Mouse (Mus musculus) MEL (cell line): ENCODE measurements around the gene Iqub. TPM values are rescaled to one million over a fixed set of nuclear protein-coding genes. Genes with fewer than 3 reads are reported as not detected.

Experiments used
- DNase-seq: peaks from one replicate; pipeline ENCODE4 v3.0.0; 2011; ENCODE audit warnings: low read depth, low spot score
- H3K27ac ChIP-seq: 2 replicates; pipeline ENCODE4 v1.5.1; 2012; ENCODE audit warnings: low read depth, mild to moderate bottlenecking, control low read depth, low read length, moderate library complexity; ENCODE audit not compliant: control insufficient read depth
- H3K27me3 ChIP-seq, 2 experiments: fragments of 150-350 bp in 1 of 2; sonication (generic) in 1 of 2; 2 replicates each; pipeline ENCODE4 v1.6.1; 2012; ENCODE audit warnings: low read length in 2 of 2, mild to moderate bottlenecking in 2 of 2, improper control_type of control experiment in 1 of 2, moderate library complexity in 1 of 2; ENCODE audit not compliant: insufficient read depth in 2 of 2, control insufficient read depth in 1 of 2
- H3K36me3 ChIP-seq, 2 experiments: 2 replicates each; pipeline ENCODE4 v1.6.1; 2012 to 2014; ENCODE audit warnings: low read length in 2 of 2, improper control_type of control experiment in 1 of 2, inconsistent platforms in 1 of 2, mild to moderate bottlenecking in 1 of 2; ENCODE audit not compliant: insufficient read depth in 2 of 2, control insufficient read depth in 1 of 2
- H3K4me1 ChIP-seq, 2 experiments: fragments of 150-350 bp in 1 of 2; sonication (generic) in 1 of 2; 2 replicates each; pipeline ENCODE4 v1.6.1; 2012; ENCODE audit warnings: low read length in 2 of 2, improper control_type of control experiment in 1 of 2, mild to moderate bottlenecking in 1 of 2; ENCODE audit not compliant: insufficient read depth in 2 of 2, control insufficient read depth in 1 of 2
- H3K4me3 ChIP-seq, 2 experiments: fragments of 150-350 bp in 1 of 2; sonication (generic) in 1 of 2; 2 replicates each; pipeline ENCODE4 v1.5.1; 2012; ENCODE audit warnings: low read depth in 2 of 2, low read length in 2 of 2, mild to moderate bottlenecking in 2 of 2, moderate library complexity in 2 of 2, control low read depth in 1 of 2, improper control_type of control experiment in 1 of 2; ENCODE audit not compliant: control insufficient read depth in 1 of 2, insufficient read depth in 1 of 2
- H3K79me2 ChIP-seq: 2 replicates; pipeline ENCODE4 v1.6.1; 2012; ENCODE audit warnings: mild to moderate bottlenecking, low read length, moderate library complexity; ENCODE audit not compliant: control insufficient read depth, poor library complexity, insufficient read depth
- H3K9ac ChIP-seq: 2 replicates; pipeline ENCODE4 v1.6.1; 2012; ENCODE audit warnings: low read depth, mild to moderate bottlenecking, control low read depth, low read length, moderate library complexity; ENCODE audit not compliant: control insufficient read depth, poor library complexity, severe bottlenecking
- H3K9me3 ChIP-seq: fragments of 150-350 bp; sonication (generic); replicated peaks from 2 replicates; pipeline ENCODE4 v1.6.1; 2012; ENCODE audit warnings: mild to moderate bottlenecking, low read length, improper control_type of control experiment, moderate library complexity; ENCODE audit not compliant: insufficient read depth
- CHD1 ChIP-seq: IDR thresholded peaks from 2 replicates; pipeline ENCODE4 v1.6.1; 2012; ENCODE audit warnings: low read depth, mild to moderate bottlenecking, inconsistent platforms, low read length, improper control_type of control experiment
- CTCF ChIP-seq, 3 experiments: IDR thresholded peaks in 2 of 3; conservative IDR thresholded peaks in 1 of 3; 2 replicates each; pipeline ENCODE4 v1.5.1; 2011 to 2012; ENCODE audit warnings: low read length in 3 of 3, low read depth in 2 of 3, mild to moderate bottlenecking in 2 of 3, improper control_type of control experiment in 1 of 3, inconsistent platforms in 1 of 3, mixed read lengths in 1 of 3, moderate library complexity in 1 of 3; ENCODE audit not compliant: control insufficient read depth in 1 of 3, insufficient read depth in 1 of 3, poor library complexity in 1 of 3, severe bottlenecking in 1 of 3
- E2F4 ChIP-seq: IDR thresholded peaks from 2 replicates; pipeline ENCODE4 v1.6.1; 2011; ENCODE audit warnings: low read depth, low read length, improper control_type of control experiment, borderline replicate concordance
- ELF1 ChIP-seq: IDR thresholded peaks from 2 replicates; pipeline ENCODE4 v1.6.1; 2014; ENCODE audit warnings: low read depth, mild to moderate bottlenecking, inconsistent platforms, low read length, improper control_type of control experiment, moderate library complexity
- GABPA ChIP-seq: IDR thresholded peaks from 2 replicates; pipeline ENCODE4 v1.6.1; 2012; ENCODE audit warnings: low read depth, mild to moderate bottlenecking, inconsistent platforms, low read length, improper control_type of control experiment, moderate library complexity
- KAT2A ChIP-seq: conservative IDR thresholded peaks from 2 replicates; pipeline ENCODE4 v1.6.1; 2012; ENCODE audit warnings: low read depth, low read length, improper control_type of control experiment, inconsistent platforms
- MEF2A ChIP-seq: IDR thresholded peaks from 2 replicates; pipeline ENCODE4 v1.6.1; 2014; ENCODE audit warnings: low read depth, mild to moderate bottlenecking, inconsistent platforms, low read length, improper control_type of control experiment; ENCODE audit not compliant: poor library complexity, insufficient replicate concordance, severe bottlenecking; ENCODE audit errors: extremely low read depth
- MXI1 ChIP-seq: IDR thresholded peaks from 2 replicates; pipeline ENCODE4 v1.6.1; 2011; ENCODE audit warnings: mild to moderate bottlenecking, low read depth, low read length, improper control_type of control experiment
- MYC ChIP-seq: IDR thresholded peaks from 2 replicates; pipeline ENCODE4 v1.6.1; 2011; ENCODE audit warnings: low read depth, mild to moderate bottlenecking, low read length, improper control_type of control experiment, moderate library complexity
- NRF1 ChIP-seq: IDR thresholded peaks from 2 replicates; pipeline ENCODE4 v1.6.1; 2014; ENCODE audit warnings: low read depth, mild to moderate bottlenecking, inconsistent platforms, low read length, improper control_type of control experiment, moderate library complexity; ENCODE audit not compliant: poor library complexity, insufficient read depth, severe bottlenecking
- POLR2A ChIP-seq, 2 experiments: IDR thresholded peaks; 2 replicates each; pipeline ENCODE4 v1.6.1; 2011 to 2012; ENCODE audit warnings: low read length in 2 of 2, mild to moderate bottlenecking in 2 of 2, control low read depth in 1 of 2, improper control_type of control experiment in 1 of 2, low read depth in 1 of 2, moderate library complexity in 1 of 2; ENCODE audit not compliant: control insufficient read depth in 1 of 2, insufficient read depth in 1 of 2, poor library complexity in 1 of 2
- POLR2AphosphoS2 ChIP-seq: IDR thresholded peaks from 2 replicates; pipeline ENCODE4 v1.6.1; 2011; ENCODE audit warnings: low read length, improper control_type of control experiment
- POLR2AphosphoS5 ChIP-seq: IDR thresholded peaks from 2 replicates; pipeline ENCODE4 v1.6.1; 2012; ENCODE audit warnings: low read depth, borderline replicate concordance, mild to moderate bottlenecking, inconsistent platforms, low read length, moderate library complexity, mixed read lengths
- RAD21 ChIP-seq: IDR thresholded peaks from 2 replicates; pipeline ENCODE4 v1.6.1; 2011; ENCODE audit warnings: mild to moderate bottlenecking, low read depth, low read length, improper control_type of control experiment
- SMC3 ChIP-seq: IDR thresholded peaks from 2 replicates; pipeline ENCODE4 v1.6.1; 2011; ENCODE audit warnings: low read depth, low read length, improper control_type of control experiment
- TAL1 ChIP-seq: IDR thresholded peaks from 2 replicates; pipeline ENCODE4 v1.6.1; 2012; ENCODE audit warnings: mild to moderate bottlenecking, inconsistent platforms, low read length, moderate library complexity, mixed read lengths
- ZKSCAN1 ChIP-seq: IDR thresholded peaks from 2 replicates; pipeline ENCODE4 v1.6.1; 2012; ENCODE audit warnings: low read depth, mild to moderate bottlenecking, inconsistent platforms, low read length, improper control_type of control experiment, moderate library complexity
- ZNF384 ChIP-seq: IDR thresholded peaks from 2 replicates; pipeline ENCODE4 v1.6.1; 2012; ENCODE audit warnings: low read depth, mild to moderate bottlenecking, inconsistent platforms, low read length, improper control_type of control experiment
- polyA plus RNA-seq, 2 experiments: library from polyadenylated mRNA; stranded (reverse) in 1 of 2; unstranded in 1 of 2; fragments of >175 nt in 1 of 2; fragments of >200 nt in 1 of 2; gene quantifications; 2 replicates each; pipeline versions ENCODE4 v1.2.1 to v1.2.4; 2012; ENCODE audit warnings: low replicate concordance in 2 of 2, low read depth in 1 of 2; ENCODE audit not compliant: insufficient read length in 2 of 2, insufficient read depth in 1 of 2, missing spikeins in 1 of 2
- total RNA-seq: library from RNA; depleted of rRNA; stranded (reverse); fragments of 300-350 nt; gene quantifications from 2 replicates; pipeline ENCODE4 v1.2.3, GENCODE M21; 2012

Iqub gene
- total and polyA plus RNA-seq, 3 experiments, result not detected

GRCm38 (mm10) chr6:24470135-24470534 is 44.7 kb downstream of the Iqub start:
- no peaks in the 10 kb centered on the region for H3K9me3 ChIP-seq
- H3K79me2 ChIP-seq, result no peaks in the 10 kb centered on the region
- no peak for DNase-seq
- no peak overlapping the region for H3K9ac ChIP-seq
- H3K4me1 ChIP-seq, result no peaks in the 10 kb centered on the region
- TF ChIP-seq E2F4, result no peak
- TF ChIP-seq GABPA, result no peak
- no peak overlapping the region for H3K4me3 ChIP-seq
- no peaks in the 10 kb centered on the region for H3K27me3 ChIP-seq
- H3K27ac ChIP-seq, result no peak overlapping the region
- no peaks in the 10 kb centered on the region for H3K36me3 ChIP-seq

- Histone ChIP-seq H3K36me3 (no peaks in the 10 kb centered on the region), H3K9ac (no peak overlapping the region), H3K27me3 (no peaks in the 10 kb centered on the region), H3K79me2 (no peaks in the 10 kb centered on the region), H3K4me1 (no peaks in the 10 kb centered on the region), H3K4me3 (no peak overlapping the region), H3K27ac (no peak overlapping the region), H3K9me3 (no peaks in the 10 kb centered on the region)
- peak; percentile 12 for DNase-seq
- TF ChIP-seq MEF2A, result no peak
- peak; percentile 27; the same call in 1 of the 2 replicates for TF ChIP-seq SMC3
- TF ChIP-seq ZKSCAN1, result no peak
- TF ChIP-seq POLR2AphosphoS2, result no peak
- peak; percentile 19 for TF ChIP-seq RAD21
- no peak for TF ChIP-seq MYC
- TF ChIP-seq KAT2A, result no peak
- no peak for TF ChIP-seq POLR2A (IDR thresholded peaks at IDR 0.05; ENCODE audit: control insufficient read depth in 1 of 2, insufficient read depth in 1 of 2, low read depth in 1 of 2, low read length in 2 of 2, poor library complexity in 1 of 2)
- no peak for TF ChIP-seq CHD1
- TF ChIP-seq POLR2AphosphoS5, result no peak
- no peak for TF ChIP-seq TAL1
- TF ChIP-seq NRF1, result no peak
- TF ChIP-seq CTCF (IDR thresholded peaks at IDR 0.05 in 2 of 3, conservative IDR thresholded peaks at IDR 0.05 in 1 of 3; ENCODE audit: control insufficient read depth in 1 of 3, insufficient read depth in 1 of 3, low read depth in 2 of 3, low read length in 3 of 3, poor library complexity in 1 of 3, severe bottlenecking in 1 of 3), result peak; percentile 35 to 59 (median 36)
- TF ChIP-seq MXI1, result no peak
- no peak for TF ChIP-seq E2F4
- TF ChIP-seq GABPA, result no peak
- no peak for TF ChIP-seq ZNF384
- no peak for TF ChIP-seq ELF1
These were observed 58.8 kb downstream of the Iqub start for GRCm38 (mm10) chr6:24456097-24456496.
